In genomic region chr4:151851179-151851578, GRCm38 (mm10) we compare ENCODE assay signal across 10 mouse cellular contexts. TPM values are rescaled to one million over a fixed set of nuclear protein-coding genes. Genes with fewer than 3 reads are reported as not detected.
A peak's percentile ranks its signal among the peaks of the same experiment; 100 is the strongest.
DNase-seq lines count a peak whose midpoint lies in the region; ATAC-seq and TF ChIP-seq lines count a peak whose summit lies in the region.
"Had no signal": no experiment of that assay in that cellular context is flagged by ENCODE, and none has a peak within 500 bp of the region (broad histone marks: within the 10 kb centered on the region; RNA-seq: fewer than 3 reads in every experiment).

No protein-coding gene starts in this region.

- H3K27ac ChIP-seq in hindbrain, embryonic 11.5 days (ENCODE audit: low read depth, low read length): no peak overlapping the region
- H3K27ac ChIP-seq in hindbrain, embryonic 16.5 days (ENCODE audit: low read depth, low read length): no peak overlapping the region
- no peak overlapping the region for H3K27ac ChIP-seq in embryonic facial prominence, embryonic 11.5 days (replicated peaks; ENCODE audit: low read depth, low read length)
- H3K27ac ChIP-seq: embryonic facial prominence, embryonic 12.5 days; lung, embryonic 15.5 days had no signal

- CTCF ChIA-PET in Patski (lab: Charles Lee): interaction anchor here (0.6 to 3.0 kb wide), 16 partner anchors 8 to 549 kb away, joined by 3 to 19 read pairs (median 4); no protein-coding TSS in a partner anchor

- in situ Hi-C loops in Patski (cut with MboI; ENCODE audit: low pct_unique_long_range_greater_than_20kb): loop anchor here (5.0 to 10.0 kb wide), 3 partner anchors 74 to 366 kb away; no protein-coding TSS in a partner anchor

- H3K9me3 ChIP-seq in hindbrain, embryonic 11.5 days (ENCODE audit: control insufficient read depth, low read length): no peaks in the 10 kb centered on the region
- H3K9me3 ChIP-seq in hindbrain, embryonic 16.5 days (ENCODE audit: control insufficient read depth, low read length): no peaks in the 10 kb centered on the region
- no peaks in the 10 kb centered on the region for H3K9me3 ChIP-seq in embryonic facial prominence, embryonic 11.5 days (replicated peaks; ENCODE audit: control insufficient read depth, low read length)
- H3K9me3 ChIP-seq: embryonic facial prominence, embryonic 12.5 days; lung, embryonic 15.5 days had no signal

- no peak overlapping the region for H3K4me2 ChIP-seq in hindbrain, embryonic 11.5 days (replicated peaks; ENCODE audit: low read depth, low read length)
- no peak overlapping the region for H3K4me2 ChIP-seq in hindbrain, embryonic 16.5 days (ENCODE audit: low read length)
- no peak overlapping the region for H3K4me2 ChIP-seq in embryonic facial prominence, embryonic 11.5 days (ENCODE audit: low read depth, low read length)
- H3K4me2 ChIP-seq: embryonic facial prominence, embryonic 12.5 days; lung, embryonic 15.5 days had no signal

- no peaks in the 10 kb centered on the region for H3K4me1 ChIP-seq in hindbrain, embryonic 11.5 days (replicated peaks; ENCODE audit: control insufficient read depth, insufficient read depth, low read length)
- H3K4me1 ChIP-seq in hindbrain, embryonic 16.5 days (ENCODE audit: control insufficient read depth, insufficient read depth, low read depth, low read length): no peaks in the 10 kb centered on the region; the same call in 1 of the 2 replicates
- H3K4me1 ChIP-seq in embryonic facial prominence, embryonic 11.5 days (ENCODE audit: control insufficient read depth, insufficient read depth, low read length): no peaks in the 10 kb centered on the region
- H3K4me1 ChIP-seq: lung, embryonic 15.5 days had no signal

- no peak overlapping the region for H3K9ac ChIP-seq in hindbrain, embryonic 11.5 days (ENCODE audit: low read depth, low read length)
- no peak overlapping the region for H3K9ac ChIP-seq in hindbrain, embryonic 16.5 days (ENCODE audit: low read depth, low read length)
- no peak overlapping the region for H3K9ac ChIP-seq in embryonic facial prominence, embryonic 11.5 days (replicated peaks; ENCODE audit: low read length)
- H3K9ac ChIP-seq: embryonic facial prominence, embryonic 12.5 days; lung, embryonic 15.5 days had no signal

- POLR2A ChIA-PET in Patski (lab: Charles Lee): interaction anchor here (0.5 to 1.1 kb wide), 2 partner anchors 9 to 65 kb away, joined by 3 to 5 read pairs; no protein-coding TSS in a partner anchor

- no peak for ATAC-seq in hindbrain, embryonic 11.5 days (ENCODE audit: low FRiP score)
- no peak for ATAC-seq in hindbrain, embryonic 16.5 days
- no peak for ATAC-seq in Patski
- no peak for ATAC-seq in embryonic facial prominence, embryonic 11.5 days (replicated peaks; ENCODE audit: insufficient number of reproducible peaks, low FRiP score, low TSS enrichment, low read depth)
- ATAC-seq in megakaryocyte progenitor cell, adult 5-6 weeks (replicated peaks; ENCODE audit: poor library complexity): peak; percentile 93

- WGBS in hindbrain, embryonic 11.5 days: 71% methylated on average over 2 of the region's 2 CpGs
- WGBS in hindbrain, embryonic 16.5 days: 58% methylated on average over 2 of the region's 2 CpGs
- WGBS in embryonic facial prominence, embryonic 11.5 days: 48% methylated on average over 2 of the region's 2 CpGs

- no peaks in the 10 kb centered on the region for H3K36me3 ChIP-seq in hindbrain, embryonic 11.5 days (ENCODE audit: control insufficient read depth, insufficient read depth, low read length)
- H3K36me3 ChIP-seq in hindbrain, embryonic 16.5 days (ENCODE audit: control insufficient read depth, insufficient read depth, low read length): no peaks in the 10 kb centered on the region
- H3K36me3 ChIP-seq in embryonic facial prominence, embryonic 11.5 days (replicated peaks; ENCODE audit: control insufficient read depth, insufficient read depth, low read depth, low read length): no peaks in the 10 kb centered on the region
- H3K36me3 ChIP-seq: lung, embryonic 15.5 days had no signal

- peak; percentile 79 for TF ChIP-seq CTCF in Patski (IDR thresholded peaks at IDR 0.05)

- H3K27me3 ChIP-seq in hindbrain, embryonic 11.5 days (ENCODE audit: control insufficient read depth, insufficient read depth, low read length): no peaks in the 10 kb centered on the region
- no peaks in the 10 kb centered on the region for H3K27me3 ChIP-seq in hindbrain, embryonic 16.5 days (replicated peaks; ENCODE audit: control insufficient read depth, insufficient read depth, low read length)
- no peaks in the 10 kb centered on the region for H3K27me3 ChIP-seq in Patski
- H3K27me3 ChIP-seq in embryonic facial prominence, embryonic 11.5 days (ENCODE audit: control insufficient read depth, insufficient read depth, low read length): no peaks in the 10 kb centered on the region
- H3K27me3 ChIP-seq: embryonic facial prominence, embryonic 12.5 days; lung, embryonic 15.5 days had no signal

- H3K4me3 ChIP-seq in hindbrain, embryonic 11.5 days (ENCODE audit: low read depth, low read length): no peak overlapping the region
- H3K4me3 ChIP-seq in hindbrain, embryonic 16.5 days (ENCODE audit: low read length): no peak overlapping the region
- no peak overlapping the region for H3K4me3 ChIP-seq in embryonic facial prominence, embryonic 11.5 days (ENCODE audit: low read depth, low read length)
- H3K4me3 ChIP-seq: embryonic facial prominence, embryonic 12.5 days; lung, embryonic 15.5 days had no signal

- peak; percentile 65 for DNase-seq in hindbrain, embryonic 11.5 days (ENCODE audit: low spot score)
- DNase-seq in 416B (ENCODE audit: low read depth) (peak; percentile 67), Patski (ENCODE audit: low read depth, low spot score) (peak; percentile 13)
- peak; percentile 64 for DNase-seq in embryonic facial prominence, embryonic 11.5 days (ENCODE audit: low spot score)
- peak; percentile 20 to 66 for DNase-seq in kidney, adult 8-10 months
- DNase-seq in thymus, postnatal 25 days: peak; percentile 65

RNA-seq across cellular contexts. Expression of gene Camta1, which starts 10.5 kb away (rescaled TPM):
- polyA plus RNA-seq in hindbrain, embryonic 11.5 days (2014; fragmentation: Nextera tagmentation; extraction: Ambion mirVana): 117 and 130 TPM in 2 replicates
- 139 and 153 TPM in 2 replicates for polyA plus RNA-seq in hindbrain, embryonic 16.5 days (2015; fragmentation: Nextera tagmentation; extraction: Ambion mirVana)
- polyA plus RNA-seq in Patski (2021): 28.0 TPM
- polyA plus RNA-seq in embryonic facial prominence, embryonic 11.5 days (2014; fragmentation: Nextera tagmentation; extraction: Ambion mirVana): 105 and 130 TPM in 2 replicates
- total RNA-seq in megakaryocyte progenitor cell, adult 5-6 weeks (2015): 77.9 and 81.5 TPM in 2 replicates
- 16.3 and 40.1 TPM in 2 replicates for total RNA-seq in megakaryocyte progenitor cell, adult 5-6 weeks (2017)

Comparison
In these comparisons a context has a peak if more than half of its experiments do, and no peak if none do; other contexts are left out.
1. DNase-seq: peak in every context shown above with its lines; median percentile 67 in 416B; 65 in hindbrain, embryonic 11.5 days; 65 in thymus, postnatal 25 days; 64 in embryonic facial prominence, embryonic 11.5 days; 43 in kidney, adult 8-10 months; 13 in Patski.